Mouse (Mus musculus) hindbrain, embryonic 12.5 days (tissue): ENCODE measurements around the gene Tmem126a. TPM values are rescaled to one million over a fixed set of nuclear protein-coding genes. Genes with fewer than 3 reads are reported as not detected.

ENCODE experiments used
- ATAC-seq: fragments of 200-750 bp; cut with Nextera tagmentation; 2 replicates; pipeline ENCODE4 v1.8.0; 2017; ENCODE audit warnings: moderate TSS enrichment; ENCODE audit not compliant: low FRiP score
- H3K27ac ChIP-seq: fragments of 300-500 bp; sonication (generic); 2 replicates; pipeline ENCODE4 v1.5.1; 2016; ENCODE audit warnings: mild to moderate bottlenecking
- H3K27me3 ChIP-seq: fragments of 300-500 bp; sonication (generic); 2 replicates; pipeline ENCODE4 v1.6.1; 2016; ENCODE audit warnings: mild to moderate bottlenecking
- H3K36me3 ChIP-seq: fragments of 300-500 bp; sonication (generic); 2 replicates; pipeline ENCODE4 v1.6.1; 2016; ENCODE audit warnings: mild to moderate bottlenecking
- H3K4me1 ChIP-seq: fragments of 300-500 bp; sonication (generic); 2 replicates; pipeline ENCODE4 v1.6.1; 2016
- H3K4me2 ChIP-seq: fragments of 300-500 bp; sonication (generic); replicated peaks from 2 replicates; pipeline ENCODE4 v1.6.1; 2016; ENCODE audit warnings: mild to moderate bottlenecking
- H3K4me3 ChIP-seq: fragments of 300-500 bp; sonication (generic); 2 replicates; pipeline ENCODE4 v1.5.1; 2016; ENCODE audit warnings: mild to moderate bottlenecking
- H3K9ac ChIP-seq: fragments of 300-500 bp; sonication (generic); 2 replicates; pipeline ENCODE4 v1.6.1; 2016; ENCODE audit warnings: mild to moderate bottlenecking, moderate library complexity
- H3K9me3 ChIP-seq: fragments of 300-500 bp; sonication (generic); replicated peaks from 2 replicates; pipeline ENCODE4 v1.6.1; 2016; ENCODE audit warnings: mild to moderate bottlenecking
- WGBS: fragments of 180-500 bp; shearing (Covaris S2); methylation state at CpG from one replicate; pipeline ENCODE4 v1.1.7; 2016; 5-methylcytosine and 5-hydroxymethylcytosine counted together
- polyA plus RNA-seq: library from polyadenylated mRNA; unstranded; fragments of >200 nt; fragmentation: Nextera tagmentation; extraction: Ambion mirVana; gene quantifications from 2 replicates; pipeline ENCODE4 v1.2.1, GENCODE M21; 2016

Tmem126a gene
- 101 and 114 TPM in 2 replicates for polyA plus RNA-seq

GRCm38 (mm10) chr7:90456845-90457468 is at the start of gene Tmem126a:
TSS of gene Tmem126a (minus strand) at chr7:90457229.
- WGBS: under 1% methylated on average over 41 of the region's 41 CpGs
- H3K27me3 ChIP-seq: no peaks in the 10 kb centered on the region
- peaks cover 14% of the 10 kb centered on the region for H3K4me1 ChIP-seq
- no peaks in the 10 kb centered on the region for H3K9me3 ChIP-seq
- H3K9ac ChIP-seq: peak within 1 kb of the TSS; percentile 76
- H3K4me3 ChIP-seq: peak within 1 kb of the TSS; percentile 74
- peak within 1 kb of the TSS; percentile 61 for H3K4me2 ChIP-seq
- ATAC-seq: peak; percentile 98
- peaks cover 10% of the 10 kb centered on the region; the same call in 1 of the 2 replicates for H3K36me3 ChIP-seq
- peak within 1 kb of the TSS; percentile 93 for H3K27ac ChIP-seq

DNA sequence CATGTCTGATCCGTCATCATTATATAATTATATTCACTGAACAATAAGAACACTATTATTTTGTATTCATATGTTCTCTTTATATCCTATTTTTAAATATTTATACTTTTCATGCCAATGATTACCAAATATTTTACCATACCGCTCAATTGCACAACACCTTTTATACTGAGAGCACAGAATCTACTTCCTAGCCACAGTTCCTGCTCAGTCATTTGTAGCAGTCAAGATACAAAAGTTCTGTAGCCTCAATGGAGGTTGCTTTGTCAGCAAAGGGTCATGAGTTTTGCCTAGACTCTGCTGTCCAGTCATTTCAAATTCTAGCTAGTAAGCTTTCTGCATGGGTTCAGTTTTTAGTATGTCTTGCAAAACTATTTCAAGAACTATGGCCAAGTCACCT is 25.6 kb upstream of the Tmem126a start:
- Histone ChIP-seq H3K4me3 (no peak overlapping the region), H3K27me3 (no peaks in the 10 kb centered on the region), H3K27ac (no peak overlapping the region), H3K4me1 (no peaks in the 10 kb centered on the region), H3K9ac (no peak overlapping the region), H3K4me2 (no peak overlapping the region), H3K36me3 (no peaks in the 10 kb centered on the region), H3K9me3 (no peaks in the 10 kb centered on the region)
- 90% methylated on average over 2 of the region's 2 CpGs for WGBS
- ATAC-seq: no peak

DNA sequence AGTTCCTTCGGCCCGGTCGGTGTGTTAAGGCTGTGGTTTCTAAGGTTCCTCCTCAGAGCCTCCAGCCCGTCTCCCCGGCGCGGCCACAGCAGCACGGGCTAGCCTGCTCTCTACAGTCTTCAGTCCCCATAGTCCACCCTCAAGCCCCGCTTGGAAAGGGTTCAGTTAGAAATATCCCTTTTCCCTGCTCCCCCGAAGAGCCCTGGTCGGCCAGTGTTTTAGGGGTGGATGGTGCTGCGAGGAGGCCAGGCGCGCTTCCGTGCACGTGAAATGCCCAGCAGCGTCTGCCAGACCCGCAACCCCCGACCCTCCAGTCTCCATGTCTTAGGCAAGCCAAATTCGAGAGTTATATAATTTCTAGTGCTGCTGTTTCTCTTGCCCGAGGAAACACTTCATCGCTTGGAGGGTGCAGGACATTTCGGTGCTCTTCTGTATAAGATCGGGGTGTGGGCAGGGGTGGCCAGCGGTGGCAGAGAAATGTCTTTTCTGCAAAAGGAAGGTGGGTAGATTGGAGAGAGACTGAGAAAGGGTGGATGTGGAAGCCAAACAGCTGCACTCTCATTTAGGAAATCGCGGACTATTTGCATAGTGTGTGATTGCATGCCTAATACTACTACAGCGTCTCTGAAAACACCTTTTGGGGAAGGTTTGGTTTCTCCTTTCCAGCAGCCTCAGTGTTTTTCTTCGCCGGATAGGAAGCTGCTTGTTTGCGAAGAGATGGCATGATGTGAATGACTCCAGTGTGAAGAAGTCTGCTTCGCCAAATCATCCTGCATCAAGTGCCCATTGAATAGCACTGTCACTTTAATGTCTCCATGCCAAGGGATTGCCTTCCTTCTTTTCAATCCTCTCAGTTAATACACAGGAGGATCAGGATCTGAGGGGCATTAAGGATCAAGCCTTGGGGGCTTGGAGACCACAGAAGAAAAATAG is 19.6 kb upstream of the Tmem126a start, which contains the start of gene Dlg2:
Gene Dlg2, plus strand, starts transcription at position 360 of the 933 bp plus-strand sequence.
- H3K9ac ChIP-seq: peak within 1 kb of the TSS; percentile 76
- no peaks in the 10 kb centered on the region for H3K36me3 ChIP-seq
- H3K9me3 ChIP-seq: no peaks in the 10 kb centered on the region
- no peaks in the 10 kb centered on the region for H3K27me3 ChIP-seq
- H3K4me2 ChIP-seq: peak within 1 kb of the TSS; percentile 79
- peaks cover 11% of the 10 kb centered on the region for H3K4me1 ChIP-seq
- peak within 1 kb of the TSS; percentile 64 for H3K4me3 ChIP-seq
- peak; percentile 89 for ATAC-seq
- H3K27ac ChIP-seq: peak within 1 kb of the TSS; percentile 78
- under 1% methylated on average over 32 of the region's 32 CpGs for WGBS

GRCm38 (mm10) chr7:90475793-90476312 is 18.8 kb upstream of the Tmem126a start, which contains the start of gene Tmem126b:
TSS of gene Tmem126b (minus strand) at chr7:90476001.
- H3K4me1 ChIP-seq: peaks cover 11% of the 10 kb centered on the region
- no peaks in the 10 kb centered on the region for H3K36me3 ChIP-seq
- H3K9me3 ChIP-seq: no peaks in the 10 kb centered on the region
- H3K27ac ChIP-seq: peak within 1 kb of the TSS; percentile 78
- peak within 1 kb of the TSS; percentile 79 for H3K4me2 ChIP-seq
- H3K4me3 ChIP-seq: peak within 1 kb of the TSS; percentile 64
- ATAC-seq: peak; percentile 100
- peak within 1 kb of the TSS; percentile 76 for H3K9ac ChIP-seq
- H3K27me3 ChIP-seq: no peaks in the 10 kb centered on the region
- under 1% methylated on average over 36 of the region's 36 CpGs for WGBS

- no peak overlapping the region for H3K4me2 ChIP-seq
- 77% methylated on average over 2 of the region's 2 CpGs for WGBS
- ATAC-seq: no peak
- peaks cover 11% of the 10 kb centered on the region for H3K36me3 ChIP-seq
- H3K9me3 ChIP-seq: no peaks in the 10 kb centered on the region
- H3K4me3 ChIP-seq: no peak overlapping the region
- no peak overlapping the region for H3K27ac ChIP-seq
- H3K27me3 ChIP-seq: no peaks in the 10 kb centered on the region
- peaks cover 11% of the 10 kb centered on the region for H3K4me1 ChIP-seq
- no peak overlapping the region for H3K9ac ChIP-seq
Measured at GRCm38 (mm10) chr7:90473511-90473910, 16.5 kb upstream of the Tmem126a start.

- Histone ChIP-seq H3K27me3 (no peaks in the 10 kb centered on the region), H3K36me3 (no peaks in the 10 kb centered on the region), H3K4me2 (no peak overlapping the region), H3K4me1 (peaks cover 5% of the 10 kb centered on the region), H3K9ac (no peak overlapping the region), H3K27ac (no peak overlapping the region), H3K4me3 (no peak overlapping the region), H3K9me3 (no peaks in the 10 kb centered on the region)
- WGBS: 92% methylated on average over 5 of the region's 5 CpGs
- ATAC-seq: no peak
Measured at GRCm38 (mm10) chr7:90461441-90461840, 4.4 kb upstream of the Tmem126a start.

DNA sequence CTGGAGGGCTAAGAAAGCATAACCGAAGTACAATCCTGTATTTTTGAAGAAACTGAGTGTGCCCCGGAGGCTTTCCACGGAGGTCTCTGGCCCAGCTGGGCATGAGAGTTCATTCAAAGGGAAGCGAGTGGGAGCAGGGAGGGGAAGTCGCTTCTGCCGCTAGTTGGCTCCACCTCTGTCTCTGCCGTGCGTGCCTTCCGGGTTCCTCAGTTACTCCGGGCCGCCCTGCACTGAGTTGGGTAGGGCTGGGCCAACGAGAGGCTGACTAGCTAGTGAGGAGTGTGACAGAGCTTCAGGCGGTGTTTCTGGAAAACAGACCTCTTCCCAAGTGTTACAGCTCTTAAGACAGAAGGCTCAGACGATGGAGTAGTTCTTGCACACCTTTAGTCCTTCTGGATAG is 3.9 kb upstream of the Tmem126a start:
- no peak overlapping the region for H3K27ac ChIP-seq
- peak overlapping the region; percentile 15; the same call in 1 of the 2 replicates for H3K4me2 ChIP-seq
- no peak overlapping the region for H3K9ac ChIP-seq
- peaks cover 10% of the 10 kb centered on the region for H3K4me1 ChIP-seq
- no peaks in the 10 kb centered on the region for H3K9me3 ChIP-seq
- H3K36me3 ChIP-seq: no peaks in the 10 kb centered on the region
- no peak for ATAC-seq
- no peak overlapping the region for H3K4me3 ChIP-seq
- H3K27me3 ChIP-seq: no peaks in the 10 kb centered on the region
- WGBS: 19% methylated on average over 14 of the region's 14 CpGs

GRCm38 (mm10) chr7:90460330-90460729 is 3.3 kb upstream of the Tmem126a start:
- 53% methylated on average over 10 of the region's 10 CpGs for WGBS
- Histone ChIP-seq H3K4me3 (no peak overlapping the region), H3K9me3 (no peaks in the 10 kb centered on the region), H3K4me2 (no peak overlapping the region), H3K4me1 (peaks cover 14% of the 10 kb centered on the region), H3K27ac (no peak overlapping the region), H3K36me3 (no peaks in the 10 kb centered on the region), H3K9ac (0 out of 2 replicates have a peak overlapping the region, but pooled peaks have one; percentile 8), H3K27me3 (no peaks in the 10 kb centered on the region)
- ATAC-seq: no peak

GRCm38 (mm10) chr7:90457517-90457916 is 488 bp upstream of the Tmem126a start:
- peak overlapping the region; percentile 61 for H3K4me2 ChIP-seq
- peak overlapping the region; percentile 93 for H3K27ac ChIP-seq
- no peaks in the 10 kb centered on the region for H3K27me3 ChIP-seq
- peaks cover 14% of the 10 kb centered on the region for H3K4me1 ChIP-seq
- peak; percentile 80 for ATAC-seq
- no peaks in the 10 kb centered on the region for H3K9me3 ChIP-seq
- H3K36me3 ChIP-seq: peaks cover 9% of the 10 kb centered on the region; the same call in 1 of the 2 replicates
- 21% methylated on average over 10 of the region's 10 CpGs for WGBS
- H3K9ac ChIP-seq: peak overlapping the region; percentile 76
- H3K4me3 ChIP-seq: peak overlapping the region; percentile 74

- Histone ChIP-seq H3K4me1 (peaks cover 14% of the 10 kb centered on the region), H3K27me3 (no peaks in the 10 kb centered on the region), H3K36me3 (peaks cover 10% of the 10 kb centered on the region; the same call in 1 of the 2 replicates), H3K9ac (peak overlapping the region; percentile 76; the same call in 1 of the 2 replicates), H3K4me3 (peak overlapping the region; percentile 74), H3K9me3 (no peaks in the 10 kb centered on the region), H3K27ac (peak overlapping the region; percentile 93), H3K4me2 (peak overlapping the region; percentile 61)
- no peak for ATAC-seq
- WGBS: 36% methylated on average over 7 of the region's 7 CpGs
Measured at GRCm38 (mm10) chr7:90456149-90456844, 732 bp downstream of the Tmem126a start.

- Histone ChIP-seq H3K4me2 (peak overlapping the region; percentile 83), H3K27ac (peak overlapping the region; percentile 99; the same call in 1 of the 2 replicates), H3K9me3 (no peaks in the 10 kb centered on the region), H3K4me1 (peaks cover 6% of the 10 kb centered on the region; the same call in 1 of the 2 replicates), H3K4me3 (peak overlapping the region; percentile 95), H3K9ac (peak overlapping the region; percentile 93), H3K27me3 (no peaks in the 10 kb centered on the region), H3K36me3 (peaks cover 4% of the 10 kb centered on the region)
- 1% methylated on average over 6 of the region's 6 CpGs for WGBS
- ATAC-seq: no peak
Measured at GRCm38 (mm10) chr7:90444206-90444605, 12.8 kb downstream of the Tmem126a start.
